Mouse (Mus musculus) liver, embryonic 13.5 days (tissue): ENCODE results near the gene Ephb4. TPM values are rescaled to one million over a fixed set of nuclear protein-coding genes. Genes with fewer than 3 reads are reported as not detected.
A peak's percentile ranks its signal among the peaks of the same experiment; 100 is the strongest.

Experiments used
- ATAC-seq: fragments of 200-750 bp; cut with Nextera tagmentation; 2 replicates; pipeline ENCODE4 v1.8.0; 2017; ENCODE audit warnings: low read depth, mild to moderate bottlenecking, moderate number of reproducible peaks, moderate library complexity
- DNase-seq: peaks from one replicate; pipeline ENCODE4 v3.0.0; 2022
- H3K27ac ChIP-seq: fragments of 300-500 bp; sonication (generic); 2 replicates; pipeline ENCODE4 v1.5.1; 2015; ENCODE audit warnings: moderate library complexity, mild to moderate bottlenecking, inconsistent platforms
- H3K27me3 ChIP-seq: fragments of 300-500 bp; sonication (generic); 2 replicates; pipeline ENCODE4 v1.6.1; 2015; ENCODE audit warnings: mild to moderate bottlenecking, inconsistent platforms
- H3K36me3 ChIP-seq: fragments of 300-500 bp; sonication (generic); 2 replicates; pipeline ENCODE4 v1.6.1; 2015; ENCODE audit warnings: mild to moderate bottlenecking, inconsistent platforms
- H3K4me1 ChIP-seq: fragments of 300-500 bp; sonication (generic); replicated peaks from 2 replicates; pipeline ENCODE4 v1.6.1; 2015; ENCODE audit warnings: inconsistent platforms
- H3K4me2 ChIP-seq: fragments of 300-500 bp; sonication (generic); 2 replicates; pipeline ENCODE4 v1.6.1; 2015; ENCODE audit warnings: inconsistent platforms, mild to moderate bottlenecking, moderate library complexity
- H3K4me3 ChIP-seq: fragments of 300-500 bp; sonication (generic); replicated peaks from 2 replicates; pipeline ENCODE4 v1.5.1; 2015; ENCODE audit warnings: mild to moderate bottlenecking, inconsistent platforms
- H3K9ac ChIP-seq: fragments of 300-500 bp; sonication (generic); 2 replicates; pipeline ENCODE4 v1.6.1; 2015; ENCODE audit warnings: mild to moderate bottlenecking, inconsistent platforms
- H3K9me3 ChIP-seq: fragments of 300-500 bp; sonication (generic); replicated peaks from 2 replicates; pipeline ENCODE4 v1.6.1; 2016; ENCODE audit warnings: inconsistent platforms
- WGBS: fragments of 180-500 bp; shearing (Covaris S2); methylation state at CpG from one replicate; pipeline ENCODE4 v1.1.7; 2015; ENCODE audit not compliant: insufficient replicate concordance; 5-methylcytosine and 5-hydroxymethylcytosine counted together
- polyA plus RNA-seq: library from polyadenylated mRNA; unstranded; fragments of >200 nt; fragmentation: Nextera tagmentation; extraction: Ambion mirVana; gene quantifications from 2 replicates; pipeline ENCODE4 v1.2.1, GENCODE M21; 2015

Gene Ephb4
- polyA plus RNA-seq, 1 experiment from 2014 or later = 5.6 TPM

DNA sequence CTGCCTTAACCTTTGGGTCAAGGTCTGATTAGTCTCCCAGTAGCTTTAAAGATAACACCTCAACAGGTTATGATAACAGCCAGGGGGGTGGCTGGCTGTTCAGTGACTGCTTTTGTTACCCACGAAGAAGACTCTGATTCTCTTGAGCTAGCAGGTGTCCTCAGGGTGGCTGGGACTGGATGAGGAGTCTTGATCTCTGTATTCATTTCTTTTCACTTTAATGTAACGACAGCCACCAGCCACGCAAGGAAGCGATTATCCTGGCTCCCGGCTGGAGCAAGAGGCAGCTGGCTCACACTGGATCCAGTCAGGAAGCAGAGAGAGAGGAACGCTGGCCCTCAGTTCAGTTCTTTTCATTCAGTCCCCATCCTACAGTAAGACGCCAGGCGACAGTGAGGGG, 12.7 kb upstream of the Ephb4 start:
- DNase-seq = no peak
- 58% methylated on average over 8 of the region's 8 CpGs for WGBS

DNA sequence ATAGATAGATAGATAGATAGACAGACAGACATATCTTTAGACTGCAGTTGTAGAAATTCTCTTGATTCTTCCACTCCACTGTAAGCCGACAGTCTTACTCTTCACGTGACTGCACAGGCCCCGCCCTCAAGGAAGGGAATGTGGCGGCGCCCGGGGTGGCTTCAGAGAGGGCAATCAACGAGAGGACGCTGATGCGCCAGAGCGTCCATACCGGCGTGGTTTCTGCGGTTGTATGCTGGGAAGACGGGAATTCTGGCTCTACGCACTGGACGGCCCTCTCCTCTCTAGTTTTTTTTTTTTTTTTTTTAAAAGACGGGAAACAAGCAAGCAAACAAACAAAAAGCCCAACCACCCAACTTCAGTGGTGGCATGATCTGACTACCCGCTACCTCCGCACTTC, 11.7 kb upstream of the Ephb4 start:
- Histone ChIP-seq H3K4me2 (peak overlapping the region; percentile 82), H3K27ac (peak overlapping the region; percentile 55), H3K9ac (peak overlapping the region; percentile 71), H3K36me3 (no peaks in the 10 kb centered on the region), H3K4me3 (peak overlapping the region; percentile 60), H3K4me1 (peaks cover 54% of the 10 kb centered on the region), H3K9me3 (no peaks in the 10 kb centered on the region), H3K27me3 (peaks cover 8% of the 10 kb centered on the region; the same call in 1 of the 2 replicates)
- 0% methylated on average over 19 of the region's 19 CpGs for WGBS
- ATAC-seq = peak; percentile 72
- peak; percentile 74 for DNase-seq

More for the DNA sequence above, 12.7 kb upstream of the Ephb4 start:
- Histone ChIP-seq H3K4me3 (no peak overlapping the region), H3K9ac (no peak overlapping the region), H3K27ac (peak overlapping the region; percentile 69), H3K4me1 (peaks cover 64% of the 10 kb centered on the region), H3K36me3 (no peaks in the 10 kb centered on the region), H3K9me3 (no peaks in the 10 kb centered on the region), H3K27me3 (peaks cover 8% of the 10 kb centered on the region; the same call in 1 of the 2 replicates), H3K4me2 (peak overlapping the region; percentile 82; the same call in 1 of the 2 replicates)
- ATAC-seq = no peak

DNA sequence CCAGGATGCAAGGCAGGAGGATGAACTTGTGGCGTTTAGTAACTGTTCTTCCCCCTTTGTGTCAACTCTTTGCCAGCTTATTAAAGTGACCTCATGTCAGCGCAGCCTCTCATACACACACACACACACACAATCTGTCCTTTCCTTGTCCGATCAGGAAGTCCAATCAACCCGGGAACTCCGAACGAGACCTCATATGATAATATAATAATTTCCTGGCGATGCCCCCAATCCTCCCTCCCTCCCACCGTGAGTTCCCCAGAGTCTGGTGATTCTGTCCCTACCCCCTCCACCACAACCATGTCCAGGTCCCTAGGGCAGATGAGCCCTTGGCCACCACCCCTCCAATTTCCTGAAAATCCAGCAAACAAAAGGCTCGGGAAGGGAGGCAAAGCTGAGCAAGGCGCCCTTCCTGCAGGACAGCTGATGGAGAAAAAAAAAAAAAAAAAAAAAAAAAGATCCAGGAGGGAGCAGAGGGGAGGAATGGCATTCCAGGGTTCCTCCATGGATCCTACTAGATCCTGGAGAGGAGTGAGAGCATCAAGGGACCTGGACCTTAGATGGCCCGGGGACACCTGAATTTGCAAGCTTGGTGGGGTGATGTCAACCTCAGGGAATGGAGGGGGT, 11.1 kb upstream of the Ephb4 start:
- ATAC-seq = peak; percentile 20; the same call in 1 of the 2 replicates
- Histone ChIP-seq H3K9me3 (no peaks in the 10 kb centered on the region), H3K4me2 (peak overlapping the region; percentile 82), H3K9ac (peak overlapping the region; percentile 71), H3K36me3 (no peaks in the 10 kb centered on the region), H3K4me3 (peak overlapping the region; percentile 60), H3K27me3 (peaks cover 8% of the 10 kb centered on the region; the same call in 1 of the 2 replicates), H3K4me1 (peaks cover 49% of the 10 kb centered on the region), H3K27ac (peak overlapping the region; percentile 55)
- WGBS = 3% methylated on average over 11 of the region's 11 CpGs
- no peak for DNase-seq

DNA sequence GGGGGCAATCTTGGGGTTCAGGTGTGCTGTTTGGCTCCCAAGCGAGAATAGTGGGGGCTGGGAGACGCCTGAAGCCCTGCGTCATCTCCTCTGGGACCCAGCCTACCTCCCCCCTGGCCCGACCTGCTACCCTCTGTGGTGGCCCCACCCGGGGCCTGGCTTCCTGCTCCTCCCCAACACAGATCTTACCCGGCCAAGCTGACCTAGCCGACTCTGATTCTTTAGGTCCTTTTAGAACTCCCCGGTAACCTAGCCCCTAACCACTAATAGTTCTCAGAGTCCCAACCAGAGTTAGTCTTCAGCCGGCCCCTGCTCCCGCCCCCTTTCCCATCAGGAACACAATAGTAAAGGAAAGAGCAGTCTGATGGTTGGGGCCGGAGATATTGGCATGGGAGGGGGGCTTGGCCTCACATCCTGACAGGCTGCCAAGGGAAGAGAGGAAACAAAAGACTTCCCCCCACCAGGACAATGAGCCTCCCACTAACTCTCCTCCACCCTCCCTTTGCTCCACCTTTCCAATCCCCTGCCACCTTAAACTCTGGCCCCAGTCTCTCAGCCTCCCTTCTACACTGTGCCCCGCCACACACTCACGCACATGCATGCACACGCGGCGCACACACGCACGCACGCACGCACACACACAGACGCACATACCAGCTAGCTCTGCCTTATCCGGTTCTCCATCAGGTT, 10.5 kb upstream of the Ephb4 start:
- ATAC-seq = 0 out of 2 replicates have a peak, but pooled peaks have one; percentile 21
- H3K4me2 ChIP-seq = peak overlapping the region; percentile 82
- no peak for DNase-seq
- H3K27ac ChIP-seq = peak overlapping the region; percentile 55
- H3K27me3 ChIP-seq = peaks cover 8% of the 10 kb centered on the region; the same call in 1 of the 2 replicates
- no peaks in the 10 kb centered on the region for H3K36me3 ChIP-seq
- peak overlapping the region; percentile 71; the same call in 1 of the 2 replicates for H3K9ac ChIP-seq
- H3K9me3 ChIP-seq = no peaks in the 10 kb centered on the region
- peak overlapping the region; percentile 60 for H3K4me3 ChIP-seq
- peaks cover 42% of the 10 kb centered on the region for H3K4me1 ChIP-seq
- WGBS = 21% methylated on average over 22 of the region's 22 CpGs

DNA sequence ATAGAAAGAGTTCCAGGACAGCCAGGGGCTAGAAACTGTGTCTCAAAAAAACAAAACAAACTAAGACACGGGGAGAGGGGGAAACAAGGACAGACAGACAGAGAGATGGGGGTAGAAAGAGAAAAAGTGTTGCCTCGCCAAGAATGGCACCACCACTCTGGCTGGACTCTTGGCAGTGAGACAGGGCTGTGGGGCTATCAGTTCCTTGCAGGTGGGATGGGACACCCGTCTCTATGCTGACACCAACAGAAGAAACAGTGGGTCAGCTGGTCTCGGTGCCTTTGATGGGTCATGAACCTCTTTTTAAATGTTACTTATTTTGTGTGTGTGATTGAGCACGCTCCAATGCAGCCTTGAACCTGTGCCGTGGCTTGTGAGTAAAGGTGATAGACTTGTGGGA, 9.7 kb upstream of the Ephb4 start:
- Histone ChIP-seq H3K4me2 (no peak overlapping the region), H3K4me1 (peaks cover 44% of the 10 kb centered on the region), H3K4me3 (no peak overlapping the region), H3K9ac (no peak overlapping the region), H3K36me3 (no peaks in the 10 kb centered on the region), H3K27me3 (peaks cover 10% of the 10 kb centered on the region; the same call in 1 of the 2 replicates), H3K27ac (no peak overlapping the region), H3K9me3 (no peaks in the 10 kb centered on the region)
- no peak for ATAC-seq
- no peak for DNase-seq
- WGBS = 50% methylated on average over 6 of the region's 6 CpGs

DNA sequence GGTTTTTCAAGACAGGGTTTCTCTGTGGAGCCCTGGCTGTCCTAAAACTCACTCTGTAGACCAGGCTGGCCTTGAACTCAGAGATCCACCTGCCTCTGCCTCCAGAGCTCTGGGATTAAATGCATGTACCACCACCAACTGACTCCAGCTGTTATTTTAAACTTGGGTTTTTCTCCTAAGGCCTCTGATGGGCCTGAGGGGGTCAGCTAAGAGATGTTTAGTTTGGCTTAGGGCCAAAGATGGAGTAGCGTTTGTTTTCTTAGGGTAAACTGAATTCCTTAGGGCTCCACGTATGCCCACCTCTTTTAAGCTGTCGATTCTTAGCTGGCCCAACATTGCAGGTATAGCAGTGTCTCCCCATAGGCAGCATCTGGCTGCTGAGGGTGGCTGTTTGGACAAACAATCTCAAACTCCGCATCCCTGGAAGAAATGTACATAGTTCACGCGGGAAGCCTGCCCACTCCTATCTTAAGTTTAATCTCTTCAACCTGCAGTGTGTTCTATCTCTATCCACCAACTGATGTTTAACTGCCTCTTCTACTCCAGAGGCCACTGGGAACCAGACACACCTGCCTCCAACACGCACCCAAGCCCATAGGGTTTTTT, 7.4 kb upstream of the Ephb4 start:
- Histone ChIP-seq H3K9me3 (no peaks in the 10 kb centered on the region), H3K9ac (no peak overlapping the region), H3K4me1 (peaks cover 32% of the 10 kb centered on the region), H3K4me2 (no peak overlapping the region), H3K27ac (no peak overlapping the region), H3K27me3 (peaks cover 18% of the 10 kb centered on the region), H3K4me3 (no peak overlapping the region), H3K36me3 (no peaks in the 10 kb centered on the region)
- no peak for ATAC-seq
- no peak for DNase-seq
- 58% methylated on average over 7 of the region's 7 CpGs for WGBS

DNA sequence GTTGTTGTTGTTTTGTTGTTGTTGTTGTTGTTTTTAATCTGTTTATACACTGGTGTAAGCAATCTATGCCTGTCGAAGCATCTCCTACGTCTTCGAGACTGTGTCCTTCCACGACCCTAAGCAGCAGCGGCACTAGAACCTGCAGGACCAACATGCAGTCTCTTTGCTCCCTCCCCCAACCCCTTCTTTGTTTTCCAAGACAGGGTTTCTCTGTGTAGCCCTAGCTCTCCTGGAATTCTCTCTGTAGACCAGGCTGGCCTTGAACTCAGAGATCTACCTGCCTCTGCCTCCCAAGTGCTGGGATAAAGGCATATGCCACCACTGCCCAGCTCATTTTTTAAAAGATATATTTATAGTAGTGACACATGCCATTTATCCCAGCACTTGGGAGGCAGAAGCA, 6.5 kb upstream of the Ephb4 start:
- peaks cover 27% of the 10 kb centered on the region for H3K4me1 ChIP-seq
- H3K36me3 ChIP-seq = no peaks in the 10 kb centered on the region
- H3K27me3 ChIP-seq = peaks cover 27% of the 10 kb centered on the region
- no peak overlapping the region for H3K27ac ChIP-seq
- H3K4me2 ChIP-seq = no peak overlapping the region
- ATAC-seq (no peak), DNase-seq (no peak)
- H3K9me3 ChIP-seq = no peaks in the 10 kb centered on the region
- WGBS = 75% methylated on average over 5 of the region's 5 CpGs
- H3K4me3 ChIP-seq = no peak overlapping the region
- H3K9ac ChIP-seq = no peak overlapping the region

DNA sequence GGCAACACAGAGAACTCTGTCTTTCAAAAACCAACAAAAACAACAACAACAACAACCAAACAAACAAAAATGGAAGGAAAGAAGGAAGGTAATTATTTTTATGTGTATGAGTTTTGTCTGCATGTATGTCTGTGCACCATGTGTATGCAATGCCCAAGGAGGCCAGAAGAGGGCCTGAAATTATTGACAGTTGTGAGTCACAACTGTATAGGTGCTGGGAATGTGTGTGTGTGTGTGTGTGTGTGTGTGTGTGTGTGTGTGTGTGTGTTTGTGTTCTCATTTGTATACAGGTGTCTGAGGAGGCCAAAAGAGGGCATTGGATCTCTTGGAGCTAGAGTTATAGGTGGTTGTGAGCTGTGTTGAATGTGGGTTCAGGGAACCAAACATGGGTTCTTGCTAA, 6.0 kb upstream of the Ephb4 start:
- Histone ChIP-seq H3K4me2 (no peak overlapping the region), H3K27me3 (peaks cover 32% of the 10 kb centered on the region), H3K27ac (no peak overlapping the region), H3K9ac (no peak overlapping the region), H3K4me1 (peaks cover 23% of the 10 kb centered on the region), H3K36me3 (no peaks in the 10 kb centered on the region), H3K9me3 (no peaks in the 10 kb centered on the region), H3K4me3 (no peak overlapping the region)
- ATAC-seq = no peak
- DNase-seq = no peak

DNA sequence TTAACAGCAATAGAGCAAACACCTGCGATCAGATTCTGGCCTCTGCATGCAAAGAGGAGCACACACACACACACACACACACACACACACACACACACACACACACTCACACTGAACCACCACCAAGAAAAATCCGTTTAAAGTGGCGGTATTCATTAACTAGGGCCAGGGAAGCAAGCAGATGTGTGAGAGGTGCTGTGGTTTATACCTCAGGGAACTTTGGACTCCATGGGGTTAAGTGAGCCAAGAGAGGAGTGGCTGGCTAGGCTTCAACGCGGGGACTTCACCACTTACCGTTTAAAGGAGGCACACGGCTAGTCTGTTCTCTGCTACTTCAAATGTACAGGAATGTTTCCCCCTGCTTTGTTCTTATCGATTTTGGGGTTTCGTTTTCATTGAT, 4.1 kb upstream of the Ephb4 start:
- peak; percentile 34 for ATAC-seq
- H3K9ac ChIP-seq = no peak overlapping the region
- 26% methylated on average over 9 of the region's 9 CpGs for WGBS
- no peak overlapping the region for H3K4me2 ChIP-seq
- H3K36me3 ChIP-seq = no peaks in the 10 kb centered on the region
- H3K9me3 ChIP-seq = no peaks in the 10 kb centered on the region
- no peak overlapping the region for H3K4me3 ChIP-seq
- peaks cover 6% of the 10 kb centered on the region; the same call in 1 of the 2 replicates for H3K4me1 ChIP-seq
- no peak for DNase-seq
- H3K27ac ChIP-seq = peak overlapping the region; percentile 68
- H3K27me3 ChIP-seq = peaks cover 43% of the 10 kb centered on the region

DNA sequence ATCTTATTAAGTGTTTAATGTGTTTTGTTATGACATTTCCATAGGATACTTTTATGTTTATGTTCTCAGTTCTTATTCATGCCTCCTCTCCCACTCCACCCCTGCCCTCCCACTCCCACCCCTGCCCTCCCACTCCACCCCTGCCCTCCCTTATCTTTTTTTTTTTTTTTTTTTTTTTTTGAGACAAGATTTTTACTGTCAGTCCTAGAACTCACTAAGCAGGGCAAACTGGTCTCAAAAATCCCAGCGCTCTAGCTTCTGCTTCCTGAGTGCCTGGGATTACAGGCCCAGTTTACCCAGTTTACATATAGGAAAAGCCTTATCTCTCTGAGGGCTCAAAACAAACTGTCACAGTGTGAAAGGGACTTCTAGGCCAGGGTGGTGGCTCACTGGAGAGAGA, 3.5 kb upstream of the Ephb4 start:
- H3K9me3 ChIP-seq = no peaks in the 10 kb centered on the region
- peaks cover 49% of the 10 kb centered on the region for H3K27me3 ChIP-seq
- H3K4me3 ChIP-seq = no peak overlapping the region
- H3K27ac ChIP-seq = peak overlapping the region; percentile 68
- H3K9ac ChIP-seq = no peak overlapping the region
- 64% methylated on average over 1 of the region's 1 CpGs for WGBS
- DNase-seq (no peak), ATAC-seq (no peak)
- 0 out of 2 replicates have a peak overlapping the region, but pooled peaks have one; percentile 8 for H3K4me2 ChIP-seq
- no peaks in the 10 kb centered on the region for H3K36me3 ChIP-seq
- H3K4me1 ChIP-seq = peaks cover 5% of the 10 kb centered on the region; the same call in 1 of the 2 replicates

DNA sequence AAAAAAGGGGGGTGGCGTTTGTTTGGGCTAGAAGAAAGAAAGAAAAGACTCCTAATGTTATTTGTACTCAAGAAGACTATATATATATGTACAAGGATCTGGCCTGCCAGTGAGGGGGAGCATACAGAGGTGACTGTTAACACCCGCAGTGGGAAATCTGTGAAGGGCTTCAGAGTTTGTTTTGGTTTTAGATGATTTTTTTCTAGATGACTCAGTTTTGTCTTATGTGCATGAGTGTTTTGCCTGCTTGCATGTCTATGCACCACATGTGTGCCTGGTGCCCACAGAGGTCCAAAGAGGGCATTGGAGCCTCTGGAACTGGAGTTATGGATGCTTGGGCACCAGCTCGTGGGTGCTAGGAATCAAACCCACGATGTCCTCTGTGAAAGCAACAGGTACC, 2.9 kb upstream of the Ephb4 start:
- no peak overlapping the region for H3K9ac ChIP-seq
- no peaks in the 10 kb centered on the region for H3K9me3 ChIP-seq
- peaks cover 55% of the 10 kb centered on the region for H3K27me3 ChIP-seq
- ATAC-seq (no peak), DNase-seq (no peak)
- H3K4me3 ChIP-seq = no peak overlapping the region
- WGBS = 58% methylated on average over 4 of the region's 4 CpGs
- H3K27ac ChIP-seq = peak overlapping the region; percentile 68
- H3K4me2 ChIP-seq = no peak overlapping the region
- H3K4me1 ChIP-seq = peaks cover 5% of the 10 kb centered on the region; the same call in 1 of the 2 replicates
- H3K36me3 ChIP-seq = no peaks in the 10 kb centered on the region
